Mouse (Mus musculus) gastrocnemius, adult 2 months (tissue): ENCODE data around the gene Slc8a3. TPM values are rescaled to one million over a fixed set of nuclear protein-coding genes. Genes with fewer than 3 reads are reported as not detected.

Experiments
- DNase-seq: peaks from one replicate; pipeline ENCODE4 v3.0.0; 2022
- H3K27ac ChIP-seq: fragments of 200-600 bp; 2 replicates; pipeline ENCODE4 v1.8.1; 2022; ENCODE audit warnings: mild to moderate bottlenecking
- H3K4me3 ChIP-seq: fragments of 200-600 bp; 2 replicates; pipeline ENCODE4 v1.8.1; 2022; ENCODE audit warnings: mild to moderate bottlenecking, moderate library complexity
- CTCF ChIP-seq: fragments of 200-600 bp; IDR thresholded peaks from 2 replicates; pipeline ENCODE4 v1.8.1; 2022; ENCODE audit warnings: antibody characterized with exemption, mild to moderate bottlenecking, moderate library complexity
- intact Hi-C: fragments of 180-260 bp; cut with DNase I; formaldehyde crosslinking; loops from one replicate; pipeline ENCODE4 v1.15.1; 2025
- total RNA-seq, 2 experiments: library from RNA; stranded (reverse); gene quantifications; 2 replicates each; pipeline ENCODE4 v1.2.3; 2021

The Slc8a3 gene
- total RNA-seq, 2 experiments from 2014 or later, result 23.6 to 26.1 TPM

- no peak for TF ChIP-seq CTCF
- H3K27ac ChIP-seq, result no peak overlapping the region
- no peak overlapping the region for H3K4me3 ChIP-seq
- intact Hi-C loops, result no loop called here
- DNase-seq, result no peak
Measured at GRCm38 (mm10) chr12:81189636-81190035, 143.3 kb downstream of the Slc8a3 start.

DNA sequence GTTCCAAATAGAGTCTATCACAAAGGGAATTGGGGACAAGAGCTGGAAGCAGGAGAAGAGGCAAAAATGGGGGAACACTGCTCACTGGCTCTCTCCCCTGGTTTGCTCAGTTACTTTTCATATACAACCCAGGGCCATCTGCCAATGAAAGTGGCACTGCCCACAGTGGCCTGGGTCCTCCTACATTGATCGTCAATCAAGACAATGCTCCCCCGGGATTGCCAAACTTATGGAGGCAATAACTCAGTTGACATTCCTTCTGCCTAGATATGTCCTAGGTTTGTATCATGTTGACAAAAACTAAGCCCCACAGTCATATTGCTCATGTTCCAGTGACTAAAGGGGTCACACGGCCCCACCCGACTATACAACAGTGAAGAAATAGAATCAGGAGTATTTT lies 144.0 kb downstream of the Slc8a3 start:
- DNase-seq, result no peak
- H3K4me3 ChIP-seq, result no peak overlapping the region
- intact Hi-C loops, result no loop called here
- no peak for TF ChIP-seq CTCF
- H3K27ac ChIP-seq, result no peak overlapping the region

DNA sequence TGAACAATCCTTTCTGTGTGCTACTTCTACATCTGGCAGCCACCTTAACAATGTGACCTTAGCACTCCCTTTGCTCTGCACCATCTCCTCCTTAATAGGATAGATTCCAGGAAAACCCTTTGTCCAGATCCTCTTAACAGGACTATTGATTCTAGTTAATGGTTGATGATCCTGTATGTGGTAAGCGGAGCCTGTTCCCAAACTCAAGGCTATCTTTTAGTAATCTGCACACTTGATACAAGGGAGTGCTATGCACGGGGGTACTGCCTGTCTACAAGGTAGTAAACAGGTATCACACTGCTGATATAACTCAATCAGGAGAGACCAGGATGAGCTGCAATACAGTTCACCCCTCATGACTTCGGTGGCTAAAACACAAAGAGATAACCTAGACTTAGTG lies 144.6 kb downstream of the Slc8a3 start:
- Histone ChIP-seq H3K4me3 (no peak overlapping the region), H3K27ac (no peak overlapping the region)
- no peak for TF ChIP-seq CTCF
- DNase-seq, result no peak
- intact Hi-C loops, result no loop called here

DNA sequence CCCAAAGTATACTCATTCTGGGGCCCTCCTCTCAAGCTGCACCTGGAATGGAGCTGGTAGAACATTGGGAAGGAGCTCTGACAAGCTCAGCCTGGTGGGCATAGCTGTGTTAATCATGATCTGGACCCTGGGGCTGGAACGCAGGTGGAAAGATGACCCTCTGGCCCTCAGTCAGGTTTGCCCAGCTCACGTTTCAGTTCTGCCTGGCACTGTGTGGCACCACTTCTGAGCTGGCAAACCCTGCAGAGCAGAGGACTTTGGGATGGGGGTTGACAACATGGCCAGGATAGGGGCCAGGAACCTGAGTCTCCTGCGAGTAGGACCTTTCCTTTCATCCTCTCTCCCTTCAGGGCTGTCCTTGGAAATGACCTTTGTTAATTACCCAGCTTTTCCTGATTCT lies 146.3 kb downstream of the Slc8a3 start:
- H3K4me3 ChIP-seq, result no peak overlapping the region
- intact Hi-C loops, result no loop called here
- no peak overlapping the region for H3K27ac ChIP-seq
- TF ChIP-seq CTCF, result no peak
- DNase-seq, result no peak

- no peak for TF ChIP-seq CTCF
- DNase-seq, result no peak
- no peak overlapping the region for H3K4me3 ChIP-seq
- H3K27ac ChIP-seq, result no peak overlapping the region
- intact Hi-C loops, result no loop called here
Measured at GRCm38 (mm10) chr12:81186081-81186480, 146.9 kb downstream of the Slc8a3 start.

GRCm38 (mm10) chr12:81184967-81185366 lies 148.0 kb downstream of the Slc8a3 start:
- Histone ChIP-seq H3K4me3 (no peak overlapping the region), H3K27ac (no peak overlapping the region)
- intact Hi-C loops, result no loop called here
- TF ChIP-seq CTCF, result no peak
- DNase-seq, result no peak

- DNase-seq, result peak; percentile 44
- intact Hi-C loops, result loop anchor here (1.0 kb wide), 1 partner anchor 200 kb away; no protein-coding TSS in a partner anchor
- peak; percentile 82 for TF ChIP-seq CTCF
Measured at GRCm38 (mm10) chr12:81182073-81182472, 150.9 kb downstream of the Slc8a3 start.

DNA sequence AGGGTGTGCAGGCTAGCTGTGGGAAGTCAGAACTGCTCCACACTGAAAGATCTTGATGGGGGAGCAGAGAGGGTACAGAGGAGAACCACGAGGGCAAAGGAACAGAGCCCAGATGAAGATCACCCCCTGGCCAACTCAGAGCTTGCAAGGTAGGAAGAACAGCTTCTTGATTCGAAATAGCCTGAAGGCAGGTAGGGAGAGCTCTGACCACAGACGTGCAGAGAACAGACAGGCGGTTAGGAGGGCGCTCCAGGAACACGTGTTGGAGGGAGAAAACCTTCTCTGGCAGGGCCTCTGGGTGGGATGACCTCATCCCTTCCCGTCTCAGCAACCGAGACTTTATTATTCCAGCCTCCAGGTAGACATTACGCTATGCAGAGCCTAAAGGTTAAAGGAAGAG lies 157.7 kb downstream of the Slc8a3 start:
- H3K27ac ChIP-seq, result no peak overlapping the region
- no peak for DNase-seq
- TF ChIP-seq CTCF, result no peak
- no peak overlapping the region for H3K4me3 ChIP-seq
- intact Hi-C loops, result no loop called here

More at GRCm38 (mm10) chr12:81182073-81182472, 150.9 kb downstream of the Slc8a3 start:
- no peak overlapping the region for H3K27ac ChIP-seq
- no peak overlapping the region for H3K4me3 ChIP-seq

GRCm38 (mm10) chr12:81173893-81174292 lies 159.1 kb downstream of the Slc8a3 start:
- no peak overlapping the region for H3K4me3 ChIP-seq
- intact Hi-C loops, result no loop called here
- no peak for TF ChIP-seq CTCF
- H3K27ac ChIP-seq, result no peak overlapping the region
- no peak for DNase-seq

DNA sequence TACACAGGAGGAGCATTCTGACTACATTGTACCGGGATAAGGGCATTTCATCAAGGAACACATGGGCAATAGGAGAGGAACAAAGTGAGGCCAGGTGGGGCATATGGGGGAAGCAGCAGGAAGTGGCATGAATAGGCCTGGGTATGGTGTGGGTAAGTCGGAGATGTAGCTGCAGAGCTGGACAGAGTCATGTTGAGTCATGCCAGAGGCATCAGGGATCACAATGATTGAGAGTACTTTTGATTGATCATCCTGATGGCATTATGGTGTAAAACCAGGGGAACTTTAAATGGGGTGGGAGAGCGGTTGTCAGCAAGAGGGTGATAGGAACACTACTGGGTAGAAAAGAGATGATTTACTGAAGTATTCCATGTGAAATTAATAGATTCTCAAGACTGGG lies 160.0 kb downstream of the Slc8a3 start:
- no peak overlapping the region for H3K27ac ChIP-seq
- no peak overlapping the region for H3K4me3 ChIP-seq
- no peak for TF ChIP-seq CTCF
- intact Hi-C loops, result no loop called here
- DNase-seq, result no peak

- Histone ChIP-seq H3K4me3 (no peak overlapping the region), H3K27ac (no peak overlapping the region)
- no peak for DNase-seq
- peak; percentile 7; the same call in 1 of the 2 replicates for TF ChIP-seq CTCF
- intact Hi-C loops, result no loop called here
Measured at GRCm38 (mm10) chr12:81170076-81170475, 162.9 kb downstream of the Slc8a3 start.

- DNase-seq, result no peak
- TF ChIP-seq CTCF, result no peak
- no peak overlapping the region for H3K4me3 ChIP-seq
- intact Hi-C loops, result no loop called here
- no peak overlapping the region for H3K27ac ChIP-seq
Measured at GRCm38 (mm10) chr12:81168494-81168893, 164.5 kb downstream of the Slc8a3 start.

DNA sequence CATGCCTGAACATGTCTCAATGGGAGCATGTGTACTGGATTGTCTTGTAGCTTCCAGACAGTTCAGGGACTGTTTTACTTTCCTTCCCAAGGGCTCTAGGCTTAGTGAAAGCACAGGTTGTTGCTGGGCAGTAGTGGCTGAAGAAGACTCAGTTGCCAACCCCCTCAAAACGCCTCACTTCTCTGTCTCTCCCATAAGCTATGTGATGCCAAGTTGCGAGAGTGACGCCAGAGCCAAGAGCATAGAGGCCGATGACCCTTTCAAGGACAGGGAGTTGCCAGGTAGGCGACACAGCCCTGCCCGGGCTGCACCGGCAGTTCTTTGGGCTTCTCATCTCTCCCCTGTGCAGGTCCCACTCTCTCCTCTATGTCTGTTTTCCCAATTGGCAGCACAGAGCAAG lies 164.9 kb downstream of the Slc8a3 start:
- no peak overlapping the region for H3K27ac ChIP-seq
- H3K4me3 ChIP-seq, result no peak overlapping the region
- intact Hi-C loops, result no loop called here
- DNase-seq, result no peak
- no peak for TF ChIP-seq CTCF

- no peak for TF ChIP-seq CTCF
- no peak for DNase-seq
- H3K4me3 ChIP-seq, result no peak overlapping the region
- no peak overlapping the region for H3K27ac ChIP-seq
- intact Hi-C loops, result no loop called here
Measured at GRCm38 (mm10) chr12:81167142-81167541, 165.8 kb downstream of the Slc8a3 start.

GRCm38 (mm10) chr12:81166615-81167014 lies 166.4 kb downstream of the Slc8a3 start:
- DNase-seq, result no peak

More at GRCm38 (mm10) chr12:81166615-81167014, 166.4 kb downstream of the Slc8a3 start:
- no peak for TF ChIP-seq CTCF
- Histone ChIP-seq H3K27ac (no peak overlapping the region), H3K4me3 (no peak overlapping the region)
- intact Hi-C loops, result no loop called here
